Mouse (Mus musculus): Measurements from ENCODE around the gene Nek3.

The Nek3 gene

GRCm38 (mm10) chr8:22143764-22144491 is 22.3 kb downstream of the Nek3 start:
- no peak for DNase-seq

DNA sequence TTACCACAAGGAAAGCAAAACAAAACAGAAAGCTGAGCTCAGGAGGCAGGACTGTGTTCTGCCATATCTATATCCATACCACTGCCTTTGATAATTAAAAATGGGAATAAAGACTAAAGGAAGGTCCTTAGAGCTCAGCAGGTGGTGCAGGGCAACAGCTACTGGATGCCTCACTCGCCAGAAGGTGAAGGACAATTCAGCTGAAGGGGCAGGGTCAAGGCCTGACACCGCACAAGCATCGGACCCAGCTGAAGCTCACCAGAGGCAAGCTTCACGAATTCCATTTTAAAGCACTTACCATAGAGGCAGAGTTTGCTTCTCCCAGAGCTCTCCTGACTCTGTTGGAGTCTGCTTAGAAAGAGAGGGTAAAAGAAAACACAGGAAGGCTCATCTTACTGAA is 23.6 kb downstream of the Nek3 start:
- no peak for DNase-seq

GRCm38 (mm10) chr8:22141836-22142385 is 24.3 kb downstream of the Nek3 start:
- no peak for DNase-seq

DNA sequence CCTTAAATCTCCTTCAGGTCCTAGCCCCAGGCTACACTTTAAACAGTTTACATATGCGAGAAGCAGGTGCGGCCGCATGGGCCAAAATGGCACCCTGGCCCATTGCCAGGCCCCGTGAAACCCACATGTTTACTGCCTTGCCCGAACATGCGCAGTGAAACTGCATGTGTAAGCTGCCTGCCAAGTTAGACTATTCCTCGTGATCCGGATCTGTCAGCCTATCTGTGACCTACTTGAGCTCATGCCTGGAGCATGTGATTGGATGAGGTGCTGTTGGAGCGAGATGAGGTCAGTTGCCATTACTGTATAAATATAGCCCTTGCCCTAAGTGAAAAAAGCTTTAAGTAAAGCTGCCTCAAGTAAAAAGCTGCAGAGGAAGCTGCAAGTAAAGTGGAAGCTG is 29.8 kb downstream of the Nek3 start:
- DNase-seq = peak; percentile 72

DNA sequence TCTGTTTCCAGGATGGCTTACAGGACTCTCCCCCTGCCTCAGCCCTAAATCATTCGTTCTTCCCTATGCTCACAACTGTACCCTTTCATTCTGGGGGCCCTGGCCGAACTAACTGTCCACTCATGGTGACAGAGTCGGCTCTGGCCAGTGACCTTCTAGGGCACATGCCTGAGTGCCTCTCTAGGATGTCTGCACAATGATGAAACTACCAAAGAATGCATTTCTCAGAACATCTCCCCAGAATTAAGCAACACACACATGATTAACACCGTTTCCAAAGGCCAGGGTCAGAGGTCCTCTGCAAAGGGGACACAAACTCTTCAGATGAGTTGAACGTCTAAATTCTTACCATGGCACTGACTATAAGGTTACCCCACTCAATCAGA is 31.5 kb downstream of the Nek3 start:
- no peak for DNase-seq

- DNase-seq = no peak
Observed at GRCm38 (mm10) chr8:22134078-22134749, 32.0 kb downstream of the Nek3 start.

GRCm38 (mm10) chr8:22132062-22132461 is 34.2 kb downstream of the Nek3 start:
- no peak for DNase-seq

DNA sequence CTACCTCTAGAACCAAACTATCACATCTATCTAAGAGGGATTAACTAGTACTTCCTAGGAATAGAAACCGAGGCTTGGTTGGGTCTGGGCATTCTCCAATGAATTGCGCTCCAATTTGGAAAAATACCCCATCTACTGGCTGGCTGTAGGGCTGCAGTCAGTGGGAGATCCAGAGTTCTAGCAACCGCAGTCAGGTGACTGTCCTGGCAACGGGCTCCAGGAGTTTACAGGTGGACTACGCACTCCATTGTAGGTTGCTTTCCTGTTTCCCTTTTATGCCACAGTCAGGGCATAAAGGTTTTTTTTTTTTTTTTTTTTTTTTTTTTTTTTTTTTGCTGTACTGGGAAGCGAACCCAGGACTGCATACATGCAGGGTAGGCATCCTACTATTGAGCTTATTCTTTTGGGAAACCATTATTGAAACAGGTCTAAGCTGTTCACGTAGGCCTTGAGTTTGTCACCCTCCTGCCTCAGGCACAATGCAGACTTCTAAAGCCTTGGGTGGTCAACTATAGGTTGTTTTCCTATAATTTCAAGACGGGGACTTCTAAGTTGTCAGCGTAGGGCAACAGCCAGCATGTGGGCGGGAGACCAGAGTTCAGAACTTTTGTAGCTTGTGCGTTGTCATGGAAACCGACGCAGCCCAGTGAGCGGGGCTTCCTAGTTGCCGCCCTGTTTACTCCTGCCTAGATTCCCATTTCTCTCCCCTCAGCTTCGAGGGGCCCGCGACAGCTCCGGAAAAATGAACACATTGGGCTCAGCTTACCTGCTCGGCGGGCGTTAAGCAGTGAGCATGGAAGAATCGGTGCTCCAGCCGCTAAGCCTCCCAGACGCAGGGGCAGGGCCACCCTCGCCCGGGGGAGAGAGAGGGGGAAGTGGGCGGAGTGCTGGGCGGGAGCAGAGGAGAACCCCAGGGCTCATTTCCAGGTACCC is 41.7 kb downstream of the Nek3 start, which contains the start of gene Nek5:
Gene Nek5, minus strand, starts transcription at position 834 of the 933 bp plus-strand sequence.
- DNase-seq = no peak

- no peak for DNase-seq
Observed at GRCm38 (mm10) chr8:22107020-22107419, 59.2 kb downstream of the Nek3 start.

DNA sequence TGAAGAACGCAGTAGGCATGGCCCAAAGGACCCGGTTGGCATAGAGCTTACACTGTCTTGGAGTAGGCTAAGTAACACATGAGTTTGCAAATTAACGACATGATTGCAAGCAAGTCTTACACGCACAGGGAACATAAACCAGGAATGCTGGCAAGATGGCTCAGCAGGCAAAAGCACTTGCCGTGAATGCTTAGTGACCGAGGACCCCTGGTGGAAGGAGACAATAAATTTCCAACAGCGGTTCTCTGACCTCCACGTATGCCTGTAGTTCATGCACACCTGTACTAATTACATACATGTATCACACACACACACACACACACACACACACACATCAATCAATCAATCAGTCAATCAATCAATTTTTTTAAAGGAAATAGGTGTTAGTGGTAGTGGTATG is 74.7 kb downstream of the Nek3 start:
- DNase-seq = no peak

GRCm38 (mm10) chr8:22089226-22089625 is 77.0 kb downstream of the Nek3 start:
- no peak for DNase-seq

DNA sequence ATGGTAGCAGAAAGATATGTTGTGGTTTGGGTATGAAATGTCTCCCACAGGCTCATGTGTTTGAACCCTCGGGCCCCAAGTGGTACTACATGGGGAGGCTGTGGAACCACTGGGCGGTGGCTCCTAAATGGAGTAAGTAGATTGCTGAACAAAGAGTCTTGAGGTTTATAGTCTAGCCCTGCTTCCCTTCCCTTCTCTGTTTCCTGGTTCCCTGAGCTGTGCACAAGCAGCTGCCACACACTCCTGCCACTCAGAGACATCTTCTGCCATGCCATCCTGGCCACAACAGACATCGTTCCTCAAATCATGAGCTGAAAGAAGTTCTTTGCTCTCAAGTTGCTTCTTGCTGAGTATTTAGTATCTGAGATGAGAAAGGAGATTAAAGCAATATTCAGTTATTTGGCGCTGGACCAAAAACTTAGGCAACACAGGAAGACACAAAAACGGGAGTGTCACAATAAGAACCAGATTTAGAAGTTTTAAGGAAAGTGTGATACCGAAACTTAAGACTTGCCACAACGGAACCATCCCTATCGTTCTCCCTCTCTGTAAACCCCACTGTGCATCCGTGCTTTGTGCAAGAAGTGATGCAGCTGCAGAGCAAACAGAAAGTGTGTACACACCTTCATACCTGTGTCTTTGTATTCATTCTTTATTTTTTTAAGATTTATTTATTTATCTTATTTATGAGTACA is 86.8 kb downstream of the Nek3 start:
- no peak for DNase-seq

All from cerebellum, adult 11-12 months (tissue).